Mouse (Mus musculus) kidney, postnatal 36 days (tissue): Measurements from ENCODE around the gene Cntnap5c.

Source experiments
- DNase-seq, 2 experiments: peaks; one replicate each; pipeline ENCODE4 v3.0.0; 2021 to 2022; ENCODE audit warnings: mixed read lengths in 2 of 2

Cntnap5c gene

DNA sequence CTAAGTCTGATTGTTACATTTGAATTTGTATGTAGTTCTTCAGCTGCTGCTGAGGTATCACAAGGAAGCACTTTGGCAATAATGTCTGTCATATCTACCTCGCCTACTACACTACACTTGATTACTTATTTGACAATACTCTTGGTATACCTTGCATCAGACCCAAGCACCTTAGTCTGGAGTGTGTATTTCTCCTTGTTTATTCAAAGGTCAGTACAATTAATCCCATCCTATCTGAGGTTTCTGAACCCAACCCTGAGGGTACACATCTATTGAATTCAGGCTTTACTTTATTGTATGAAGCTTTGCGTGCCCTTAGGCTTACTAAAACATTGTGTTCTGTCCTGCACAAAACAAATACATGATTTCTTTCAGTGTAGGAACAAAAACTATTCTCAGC lies 235.1 kb downstream of the Cntnap5c start:
- DNase-seq, result no peak

DNA sequence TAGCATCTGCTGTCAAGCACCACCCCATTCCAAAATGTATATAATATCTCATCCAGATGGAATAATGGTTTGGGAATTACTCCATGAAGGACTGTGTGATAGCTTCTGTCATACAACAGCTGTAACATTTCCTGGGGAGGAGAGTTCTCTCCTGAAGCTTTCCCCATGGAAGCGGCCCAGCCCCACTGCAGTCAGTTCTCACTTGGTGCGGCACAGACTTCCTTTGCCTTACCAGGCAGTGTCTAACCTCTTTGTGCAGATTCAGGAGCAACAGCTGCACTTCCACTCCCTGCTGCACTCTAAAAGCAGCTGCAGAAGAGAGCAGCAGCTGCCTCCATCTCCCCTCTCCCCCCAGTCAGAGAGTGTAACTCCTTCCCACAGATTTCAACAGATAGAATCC lies 271.8 kb downstream of the Cntnap5c start:
- no peak for DNase-seq

DNA sequence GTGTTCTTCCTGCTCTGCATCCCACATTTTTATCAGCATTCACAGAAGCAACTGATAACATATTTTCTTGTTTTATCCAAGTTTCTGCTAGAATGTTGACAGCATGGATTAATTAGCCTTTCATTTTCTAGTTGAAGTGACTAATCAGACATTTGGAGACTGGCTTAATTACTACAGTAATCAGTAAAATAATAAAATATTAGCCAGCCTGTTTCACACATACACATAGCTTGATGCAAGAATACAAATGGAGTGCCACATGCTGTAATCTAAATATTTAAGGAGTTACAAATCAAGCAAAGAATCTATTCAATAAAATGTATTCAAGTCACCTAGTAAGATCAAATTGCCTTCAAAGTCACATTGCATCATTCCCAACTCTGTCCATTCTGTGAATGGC lies 275.8 kb downstream of the Cntnap5c start:
- no peak for DNase-seq

DNA sequence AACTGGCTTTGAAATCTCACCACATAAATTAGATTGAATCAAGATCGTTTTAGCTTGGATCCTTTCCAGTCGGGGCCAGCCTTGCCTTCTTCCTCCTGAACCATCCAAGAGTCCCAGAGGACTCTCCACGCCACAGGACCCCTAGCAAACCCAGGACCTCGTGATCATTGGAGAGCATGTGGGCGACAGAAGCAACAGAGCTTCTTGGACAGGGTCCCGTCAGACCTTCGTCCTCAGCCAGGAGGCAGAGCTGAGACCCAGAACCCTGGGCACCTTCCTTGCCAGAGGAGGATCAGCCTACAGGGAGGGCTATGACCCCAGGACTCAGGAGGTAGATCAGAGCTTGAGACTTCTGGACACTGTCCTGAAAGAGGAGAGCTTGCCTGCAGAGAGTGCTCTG lies 300.5 kb downstream of the Cntnap5c start:
- no peak for DNase-seq

DNA sequence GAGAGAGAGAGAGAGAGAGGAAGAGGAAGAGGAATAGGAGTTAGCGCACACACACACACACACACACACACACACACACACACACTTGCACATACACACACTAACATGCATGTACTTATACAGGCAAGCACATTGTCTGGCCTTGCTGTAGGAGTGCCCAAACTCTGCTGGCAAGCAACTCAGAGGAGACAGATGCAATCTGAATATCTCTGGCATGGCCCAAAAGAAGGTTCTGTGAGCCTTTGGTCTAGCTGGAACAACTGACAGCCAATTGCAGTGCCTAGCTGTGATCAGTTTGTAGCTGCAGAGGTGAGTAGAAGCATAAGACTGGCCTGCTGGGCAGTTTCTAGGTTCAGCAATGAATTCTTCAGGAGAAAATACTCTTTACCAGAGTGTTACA lies 313.3 kb downstream of the Cntnap5c start:
- no peak for DNase-seq

DNA sequence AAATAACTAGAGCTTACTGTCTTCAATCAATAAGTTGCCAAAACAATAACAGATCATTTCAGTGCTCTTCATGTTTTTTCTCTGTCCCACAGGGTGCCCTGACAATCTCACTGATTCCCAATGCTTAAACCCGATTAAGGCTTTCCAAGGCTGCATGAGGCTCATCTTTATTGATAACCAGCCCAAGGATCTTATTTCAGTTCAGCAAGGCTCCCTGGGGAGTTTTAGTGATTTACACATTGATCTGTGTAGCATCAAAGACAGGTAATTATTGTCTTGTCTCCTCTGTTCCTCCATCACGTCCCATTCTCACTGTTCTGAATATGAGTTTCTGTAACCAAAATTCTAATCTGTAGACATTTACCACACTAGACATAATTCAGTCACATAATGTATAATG lies 335.1 kb downstream of the Cntnap5c start:
- no peak for DNase-seq

DNA sequence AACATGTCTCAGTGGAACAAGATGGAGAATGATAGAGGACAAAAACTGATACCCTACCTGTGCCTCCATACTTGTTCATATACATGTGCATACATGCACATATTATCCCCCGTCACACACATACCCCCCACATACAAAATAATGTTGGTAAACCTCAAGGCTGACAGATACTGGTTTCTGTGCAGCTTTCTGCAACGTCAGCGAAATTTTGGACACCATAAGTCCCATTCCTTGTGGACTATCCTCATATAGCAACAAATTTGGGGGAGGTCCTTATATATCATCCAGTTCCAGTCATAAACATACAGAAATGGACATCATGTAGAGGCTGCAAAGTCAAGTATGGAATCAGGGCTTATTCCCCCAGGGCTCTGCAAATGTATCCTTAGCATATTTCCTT lies 338.5 kb downstream of the Cntnap5c start:
- no peak for DNase-seq

DNA sequence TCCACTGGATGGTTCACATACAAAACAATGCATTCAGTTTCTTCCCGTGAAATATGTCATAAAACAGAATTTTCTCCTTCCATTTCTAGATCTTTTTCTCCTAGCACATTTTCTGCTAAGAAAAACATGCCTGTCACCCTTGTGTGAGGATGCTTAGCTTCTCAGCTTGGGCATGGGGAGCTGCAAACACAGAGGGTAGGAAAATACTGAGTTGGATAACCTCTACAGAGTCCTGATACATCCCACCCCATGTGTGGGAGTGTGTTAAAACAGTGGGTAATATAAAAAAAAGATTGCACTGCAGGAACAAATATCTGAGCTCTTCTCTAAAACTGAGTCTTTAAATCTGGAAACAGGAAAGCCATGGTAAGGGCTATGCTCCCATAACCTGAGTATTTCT lies 339.0 kb downstream of the Cntnap5c start:
- no peak for DNase-seq

DNA sequence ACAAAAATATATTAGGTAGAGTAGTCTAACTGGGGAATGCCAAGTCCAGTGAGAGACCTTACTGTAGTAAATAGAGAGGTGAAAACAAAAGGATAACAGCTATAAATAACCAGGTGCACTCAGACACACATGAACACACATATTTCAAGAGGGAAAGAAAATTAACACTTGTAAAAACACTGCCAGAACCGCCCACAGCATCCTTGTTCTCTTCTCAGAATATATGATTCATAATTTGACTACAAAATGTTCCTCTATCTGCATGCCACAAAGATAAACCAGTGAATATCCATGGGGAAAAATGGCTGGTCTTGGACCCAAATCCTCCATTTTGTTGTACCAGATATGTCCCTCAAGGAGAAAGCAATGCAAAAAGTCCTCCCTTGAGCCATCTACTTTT lies 417.8 kb downstream of the Cntnap5c start:
- DNase-seq, result no peak

DNA sequence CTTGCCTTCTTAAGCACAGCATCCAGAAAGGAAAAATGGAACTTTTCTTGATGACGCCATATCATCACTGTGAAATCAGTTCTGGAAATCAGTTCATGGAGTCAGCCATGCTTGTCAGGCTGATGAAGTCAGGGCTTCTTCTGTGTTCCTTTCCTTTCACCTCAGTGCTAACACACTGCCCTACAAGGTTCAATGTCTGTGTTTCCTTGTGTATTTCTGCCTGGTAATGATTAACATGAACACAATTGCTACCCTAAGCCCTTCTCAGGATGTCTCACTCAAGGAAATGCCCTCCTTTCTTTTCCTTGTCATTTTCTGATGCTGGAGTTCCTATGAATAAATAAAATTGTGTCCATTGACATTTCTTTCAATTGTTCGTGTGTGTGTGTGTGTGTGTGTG lies 431.8 kb downstream of the Cntnap5c start:
- DNase-seq, result no peak

DNA sequence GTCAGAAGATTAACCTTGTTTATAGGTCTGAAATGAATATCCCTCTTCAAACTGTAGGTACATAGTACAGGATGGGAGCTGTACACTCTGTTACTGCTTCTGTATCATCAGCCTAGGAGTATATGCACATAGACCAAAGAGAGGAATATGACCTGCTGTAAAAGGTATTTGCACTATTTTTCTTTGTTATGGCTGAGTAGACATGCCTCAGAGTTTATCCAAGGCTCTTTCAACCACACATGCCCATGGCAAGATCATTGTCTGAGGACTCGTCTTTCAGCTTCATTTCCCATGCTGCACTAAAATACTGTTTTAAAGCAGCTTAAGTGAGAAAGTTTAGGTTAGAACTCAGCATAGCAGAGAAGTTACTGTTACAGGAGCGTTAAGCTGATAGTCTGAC lies 498.7 kb downstream of the Cntnap5c start:
- no peak for DNase-seq

DNA sequence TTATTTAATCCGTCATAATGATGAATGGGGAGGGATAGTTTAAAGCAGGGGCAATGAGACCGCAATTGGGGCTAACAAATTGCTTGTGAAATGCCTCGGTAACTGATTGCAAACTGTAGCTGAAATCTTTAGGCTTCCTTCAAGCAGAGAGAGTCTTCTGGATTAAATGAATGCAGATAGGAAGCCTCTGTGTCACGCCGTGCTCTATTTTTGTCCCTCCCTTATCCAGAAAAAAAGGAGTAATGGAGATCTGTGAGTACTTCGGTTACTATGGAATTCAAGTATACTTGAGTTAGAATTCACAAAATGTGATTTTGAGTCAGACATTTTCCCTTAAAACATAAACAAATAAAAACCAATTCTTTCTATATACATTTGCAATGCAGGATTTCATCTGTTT lies 581.9 kb downstream of the Cntnap5c start:
- DNase-seq, result no peak

DNA sequence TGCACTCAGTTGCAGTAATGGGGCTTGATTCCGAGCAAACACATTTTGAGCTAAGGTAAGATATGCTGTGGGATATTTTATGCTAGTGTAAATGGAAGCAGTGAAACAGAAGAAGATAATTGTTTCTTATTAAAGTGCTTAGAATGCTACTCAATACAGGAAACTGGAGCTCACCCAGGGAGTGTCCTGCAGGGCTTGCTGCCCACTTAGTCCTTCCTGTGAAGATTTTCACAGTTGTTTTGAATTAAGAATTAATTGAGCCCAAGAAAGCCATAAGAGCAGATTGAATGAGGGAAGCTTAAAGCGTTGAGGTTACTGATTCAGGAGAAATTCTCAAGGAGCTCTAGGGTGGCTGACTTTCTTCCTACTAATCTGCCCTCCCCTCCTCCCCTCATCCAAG lies 586.9 kb downstream of the Cntnap5c start:
- no peak for DNase-seq

DNA sequence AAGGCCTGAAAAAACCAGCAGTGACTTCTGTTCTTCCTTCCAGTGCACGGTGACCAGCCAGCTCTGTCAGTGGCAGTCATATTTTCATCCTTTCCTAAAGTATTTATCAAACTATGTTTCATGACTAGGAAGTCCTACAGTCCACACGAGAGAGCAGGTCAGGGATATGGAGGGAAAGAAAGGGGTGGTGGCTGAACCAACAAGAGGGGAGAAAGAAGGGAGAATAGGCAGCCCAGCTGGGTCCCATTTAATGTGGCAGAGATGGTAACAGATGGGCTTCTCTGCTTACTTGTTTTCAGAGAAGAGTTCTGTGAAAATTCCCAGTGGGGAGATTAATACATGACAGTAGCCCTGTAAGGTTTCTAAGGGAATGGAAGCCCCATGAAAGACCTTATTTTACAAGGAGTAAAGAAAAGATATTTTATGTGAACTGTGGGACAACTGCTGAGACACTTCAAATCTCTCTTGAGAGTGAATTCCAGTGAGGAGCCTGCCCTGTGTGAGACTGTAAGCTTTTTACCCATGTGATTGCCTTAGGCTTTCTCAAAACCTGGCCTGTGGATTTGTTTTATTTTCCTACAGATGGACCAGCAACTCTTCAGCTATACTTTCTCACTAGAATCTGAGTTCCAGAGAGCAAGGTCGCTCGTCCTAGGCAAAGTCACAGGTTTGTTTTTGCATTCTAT lies 594.4 kb downstream of the Cntnap5c start:
- no peak for DNase-seq

DNA sequence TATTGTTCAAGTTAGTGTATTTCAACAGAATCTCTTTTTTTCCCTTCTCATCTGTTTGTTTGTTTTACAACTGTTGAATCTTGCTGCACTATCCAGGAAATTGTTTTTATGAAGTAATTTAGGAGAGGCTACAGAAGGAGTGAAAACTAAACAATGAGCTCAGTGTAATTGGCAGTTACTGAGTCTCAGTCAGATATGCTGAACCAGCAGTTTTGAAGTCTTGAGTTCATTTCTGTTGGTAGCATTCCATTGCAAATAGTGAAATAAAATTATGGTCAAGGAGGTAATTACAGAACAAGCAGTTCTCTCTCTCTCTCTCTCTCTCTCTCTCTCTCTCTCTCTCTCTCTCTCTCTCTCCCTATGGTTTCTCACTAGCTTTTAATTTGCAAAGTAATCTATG lies 600.7 kb downstream of the Cntnap5c start:
- no peak for DNase-seq

DNA sequence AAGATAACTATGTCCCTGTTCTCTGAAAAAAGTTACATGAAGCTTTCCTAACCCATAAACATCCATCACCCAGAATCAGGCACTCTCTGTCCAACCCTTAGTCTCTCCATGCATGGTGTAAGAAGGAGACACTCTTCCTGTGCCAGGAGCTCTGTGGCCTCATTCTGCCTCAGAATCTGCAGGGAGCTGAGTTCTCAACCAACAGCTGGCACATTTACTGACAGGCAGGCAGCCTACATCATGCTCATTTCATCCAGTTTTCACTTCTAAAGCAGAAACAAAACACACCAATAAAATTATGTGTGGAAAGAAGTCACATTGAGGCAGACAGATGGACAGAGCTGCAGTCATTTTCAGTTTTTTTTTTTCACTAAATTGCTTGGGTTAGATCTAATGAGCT lies 638.4 kb downstream of the Cntnap5c start:
- DNase-seq, result no peak

DNA sequence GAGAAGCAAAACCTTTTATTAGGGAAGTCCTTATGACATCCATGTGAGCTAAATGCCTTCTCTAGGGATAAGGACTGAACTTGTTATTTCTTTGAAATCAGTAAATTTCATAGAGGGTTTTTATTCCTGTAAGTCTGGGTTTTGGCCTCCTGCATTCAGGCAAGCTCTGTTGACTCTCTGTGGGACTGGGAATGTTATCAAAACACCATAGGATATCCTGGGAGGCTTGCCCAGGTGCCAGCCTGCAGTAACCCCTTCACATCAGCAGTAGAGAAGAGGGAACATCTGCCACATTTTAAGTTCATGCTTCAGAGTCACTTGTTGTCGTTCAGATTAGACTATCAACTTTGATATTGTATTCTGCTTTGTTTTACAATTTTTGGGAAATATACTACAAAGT lies 639.4 kb downstream of the Cntnap5c start:
- no peak for DNase-seq

DNA sequence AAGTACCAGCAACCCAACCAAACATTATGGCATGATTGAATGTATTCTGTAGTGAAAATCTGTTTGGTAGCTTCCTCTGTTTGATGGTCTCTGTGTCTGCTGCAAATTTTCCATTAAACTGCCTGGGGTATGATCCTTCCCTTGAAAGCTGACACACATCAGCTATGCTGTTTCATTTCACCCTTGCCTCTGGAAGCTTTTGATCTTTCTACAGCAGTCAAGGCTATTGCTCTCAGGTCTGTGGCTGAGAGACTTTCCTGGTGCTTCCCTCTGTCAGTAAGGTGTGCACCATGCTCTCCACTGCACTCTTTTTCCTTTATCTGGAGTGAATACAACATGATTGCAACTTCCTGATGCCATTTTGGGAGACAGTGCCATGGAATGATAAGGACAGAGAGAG lies 668.1 kb downstream of the Cntnap5c start:
- DNase-seq, result no peak
